Mouse (Mus musculus) midbrain, embryonic 10.5 days (tissue): ENCODE measurements around the gene Gtf3c1. TPM values are rescaled to one million over a fixed set of nuclear protein-coding genes. Genes with fewer than 3 reads are reported as not detected.

ENCODE experiments used
- DNase-seq: peaks from one replicate; pipeline ENCODE4 v3.0.0-alpha.2; 2017; ENCODE audit warnings: low spot score
- H3K27ac ChIP-seq: fragments of 300-500 bp; sonication (generic); replicated peaks from 2 replicates; pipeline ENCODE4 v1.5.1; 2016; ENCODE audit warnings: mild to moderate bottlenecking
- H3K27me3 ChIP-seq: fragments of 300-500 bp; sonication (generic); 2 replicates; pipeline ENCODE4 v1.6.1; 2016; ENCODE audit warnings: low read depth, mild to moderate bottlenecking; ENCODE audit not compliant: poor library complexity, severe bottlenecking
- H3K36me3 ChIP-seq: fragments of 300-500 bp; sonication (generic); 2 replicates; pipeline ENCODE4 v1.6.1; 2016; ENCODE audit warnings: mild to moderate bottlenecking, moderate library complexity
- H3K4me1 ChIP-seq: fragments of 300-500 bp; sonication (generic); 2 replicates; pipeline ENCODE4 v1.6.1; 2016
- H3K4me3 ChIP-seq: fragments of 300-500 bp; sonication (generic); 2 replicates; pipeline ENCODE4 v1.5.1; 2016; ENCODE audit warnings: mild to moderate bottlenecking, moderate library complexity
- H3K9me3 ChIP-seq: fragments of 300-500 bp; sonication (generic); replicated peaks from 2 replicates; pipeline ENCODE4 v1.6.1; 2016; ENCODE audit warnings: mild to moderate bottlenecking
- WGBS: fragments of 180-500 bp; shearing (Covaris S2); methylation state at CpG from one replicate; pipeline ENCODE4 v1.1.7; 2016; 5-methylcytosine and 5-hydroxymethylcytosine counted together
- polyA plus RNA-seq: library from polyadenylated mRNA; unstranded; fragments of >200 nt; fragmentation: Nextera tagmentation; extraction: Ambion mirVana; gene quantifications from 2 replicates; pipeline ENCODE4 v1.2.1, GENCODE M21; 2016

Gtf3c1 gene
- polyA plus RNA-seq, 1 experiment from 2014 or later = 37.5 TPM

- no peaks in the 10 kb centered on the region for H3K27me3 ChIP-seq
- WGBS = 95% methylated on average over 9 of the region's 9 CpGs
- no peak overlapping the region for H3K4me3 ChIP-seq
- no peaks in the 10 kb centered on the region for H3K9me3 ChIP-seq
- DNase-seq = no peak
- 0 out of 2 replicates have a peak, but pooled peaks cover 7% of the 10 kb centered on the region for H3K4me1 ChIP-seq
- 0 out of 2 replicates have a peak overlapping the region, but pooled peaks have one; percentile 3 for H3K27ac ChIP-seq
- H3K36me3 ChIP-seq = no peaks in the 10 kb centered on the region
Observed at GRCm38 (mm10) chr7:125597083-125597482, 110.5 kb downstream of the Gtf3c1 start.

- H3K27me3 ChIP-seq = no peaks in the 10 kb centered on the region
- H3K36me3 ChIP-seq = no peaks in the 10 kb centered on the region
- no peak overlapping the region for H3K4me3 ChIP-seq
- H3K4me1 ChIP-seq = 0 out of 2 replicates have a peak, but pooled peaks cover 7% of the 10 kb centered on the region
- no peak overlapping the region for H3K27ac ChIP-seq
- no peak for DNase-seq
- H3K9me3 ChIP-seq = no peaks in the 10 kb centered on the region
- WGBS = 79% methylated on average over 3 of the region's 3 CpGs
Observed at GRCm38 (mm10) chr7:125596406-125596805, 111.2 kb downstream of the Gtf3c1 start.

DNA sequence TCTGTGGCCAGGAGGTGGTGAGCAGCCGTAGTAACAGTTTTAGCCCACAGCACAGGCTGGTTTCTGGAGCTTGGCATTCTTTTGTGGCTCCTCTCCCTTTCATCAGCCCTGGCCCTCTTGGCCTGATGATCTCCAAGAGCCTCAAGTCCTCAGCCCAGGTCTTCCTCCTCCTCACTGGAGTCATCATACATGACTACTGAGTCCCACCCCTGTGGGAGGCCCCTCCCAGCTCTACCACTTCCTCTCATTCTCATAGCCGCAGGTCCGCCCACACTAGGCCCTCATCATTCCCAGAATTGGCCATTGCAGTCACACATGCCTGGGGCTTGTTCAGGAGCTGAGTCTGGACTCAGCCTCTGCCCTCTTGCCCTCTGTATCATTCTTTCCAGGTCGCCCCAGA lies 113.7 kb downstream of the Gtf3c1 start:
- 83% methylated on average over 4 of the region's 4 CpGs for WGBS
- Histone ChIP-seq H3K27ac (no peak overlapping the region), H3K4me1 (0 out of 2 replicates have a peak, but pooled peaks cover 3% of the 10 kb centered on the region), H3K36me3 (no peaks in the 10 kb centered on the region), H3K9me3 (no peaks in the 10 kb centered on the region), H3K27me3 (no peaks in the 10 kb centered on the region), H3K4me3 (no peak overlapping the region)
- DNase-seq = no peak

Other genes starting within 250 kb of the Gtf3c1 start
- 129 and 133 TPM in 2 replicates for gene Nsmce1, start 216.2 kb downstream of the Gtf3c1 start, polyA plus RNA-seq
- gene Il4ra, start 155.7 kb downstream of the Gtf3c1 start, polyA plus RNA-seq = 5.5 and 6.9 TPM in 2 replicates
- 0.53 and 0.58 TPM in 2 replicates for gene Il21r, start 104.4 kb downstream of the Gtf3c1 start, polyA plus RNA-seq
- gene D430042O09Rik, start 108 bp upstream of the Gtf3c1 start, polyA plus RNA-seq = 8.8 and 10.2 TPM in 2 replicates